Mouse (Mus musculus): ENCODE measurements at regions not wholly inside any gene's neighbourhood (a gene's known extent, or its start where the extent isn't known, plus 50 kb on each side); places are given as distances from the start of the nearest gene placed in this dataset.

DNA sequence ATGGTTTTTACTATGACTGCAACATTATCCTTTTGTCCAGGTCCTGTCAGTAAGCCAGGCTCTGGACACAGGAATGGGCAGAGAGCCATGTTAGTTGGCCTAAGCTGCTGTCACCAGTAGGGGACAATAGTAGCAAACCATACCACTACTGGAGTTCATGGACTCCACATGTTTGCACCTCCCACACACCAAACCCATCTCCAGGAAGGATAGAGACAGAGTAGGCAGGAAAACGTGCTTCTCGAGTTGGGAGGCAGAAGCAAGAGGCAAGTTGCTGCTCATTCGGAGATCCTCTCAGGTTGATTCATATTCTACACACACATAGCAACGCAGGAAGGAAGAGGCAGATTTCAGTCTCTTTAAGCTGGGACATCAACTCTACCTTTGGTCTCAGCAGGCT is 85.2 kb upstream of the Vstm2b start:
- intact Hi-C loops (cut with DNase I): no loop called here
- DNase-seq (ENCODE audit: low spot score): no peak

DNA sequence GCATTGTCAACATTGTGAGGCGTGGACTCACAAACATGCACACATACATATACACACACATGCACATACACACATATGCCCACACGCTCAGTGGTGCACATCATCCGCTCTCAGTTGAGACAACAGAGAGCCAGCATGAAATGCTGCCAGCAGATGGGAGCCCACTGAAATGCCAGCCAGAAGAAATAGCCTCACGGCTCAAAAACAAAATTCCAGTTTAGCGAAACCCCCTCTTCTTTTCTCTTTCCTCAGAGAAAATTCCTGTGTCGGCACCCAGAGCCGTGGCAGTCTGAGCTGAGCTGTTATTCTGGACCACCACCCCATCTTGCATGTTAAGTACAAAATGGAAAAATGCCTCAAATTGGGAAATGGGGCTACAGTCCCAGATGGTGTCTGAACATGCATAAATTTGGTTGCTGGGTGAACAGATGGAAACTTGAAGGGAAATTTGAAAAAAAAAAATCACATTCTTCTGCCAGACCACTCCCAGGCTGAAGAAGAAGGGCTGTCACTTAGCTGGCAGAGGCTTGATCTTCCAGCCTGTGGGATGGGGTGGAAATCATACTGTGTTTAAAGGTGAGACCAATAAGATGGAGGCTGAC is 72.9 kb upstream of the Vstm2b start:
- no peak for DNase-seq (ENCODE audit: low spot score)
- intact Hi-C loops (cut with DNase I): no loop called here

DNA sequence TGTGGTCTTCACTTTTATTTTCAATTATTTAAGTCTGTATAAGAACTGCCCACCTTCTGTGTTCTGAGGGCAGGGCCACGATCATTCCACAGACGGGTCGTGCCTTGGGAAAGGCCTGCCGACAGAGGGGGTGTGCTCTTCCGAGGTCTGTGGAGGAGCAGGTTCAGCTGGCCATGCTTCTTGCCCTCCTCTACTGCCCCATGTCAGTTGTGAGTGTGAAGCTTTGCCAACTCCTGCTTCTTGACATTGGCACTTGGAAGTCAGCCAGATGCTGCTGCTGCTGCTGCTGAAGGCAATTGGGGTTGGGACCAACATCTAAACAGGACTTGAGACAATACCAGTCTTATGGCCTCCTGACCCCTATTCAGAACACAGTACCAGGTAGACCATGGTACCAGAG is 68.6 kb upstream of the Vstm2b start:
- intact Hi-C loops (cut with DNase I): no loop called here
- no peak for DNase-seq (ENCODE audit: low spot score)

DNA sequence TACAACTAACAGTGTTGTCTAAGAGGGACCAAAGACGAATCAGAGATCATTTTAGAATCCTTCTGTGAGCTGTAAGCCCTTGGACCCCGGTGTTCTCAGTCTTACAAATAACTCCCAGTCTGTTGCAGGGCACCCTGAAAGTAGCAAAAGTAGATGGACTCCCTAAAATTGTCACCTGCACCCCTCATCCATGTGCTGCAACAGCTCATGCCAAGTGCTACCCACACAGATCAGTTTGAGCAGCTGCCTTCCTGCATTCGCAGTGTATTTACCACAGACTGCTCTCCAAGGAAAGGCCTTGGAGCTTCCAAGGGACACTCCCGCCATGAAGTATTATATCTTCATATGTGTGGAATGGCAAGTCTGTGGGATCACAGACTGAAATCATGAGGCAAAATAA is 66.5 kb upstream of the Vstm2b start:
- intact Hi-C loops (cut with DNase I): no loop called here
- no peak for DNase-seq (ENCODE audit: low spot score)

DNA sequence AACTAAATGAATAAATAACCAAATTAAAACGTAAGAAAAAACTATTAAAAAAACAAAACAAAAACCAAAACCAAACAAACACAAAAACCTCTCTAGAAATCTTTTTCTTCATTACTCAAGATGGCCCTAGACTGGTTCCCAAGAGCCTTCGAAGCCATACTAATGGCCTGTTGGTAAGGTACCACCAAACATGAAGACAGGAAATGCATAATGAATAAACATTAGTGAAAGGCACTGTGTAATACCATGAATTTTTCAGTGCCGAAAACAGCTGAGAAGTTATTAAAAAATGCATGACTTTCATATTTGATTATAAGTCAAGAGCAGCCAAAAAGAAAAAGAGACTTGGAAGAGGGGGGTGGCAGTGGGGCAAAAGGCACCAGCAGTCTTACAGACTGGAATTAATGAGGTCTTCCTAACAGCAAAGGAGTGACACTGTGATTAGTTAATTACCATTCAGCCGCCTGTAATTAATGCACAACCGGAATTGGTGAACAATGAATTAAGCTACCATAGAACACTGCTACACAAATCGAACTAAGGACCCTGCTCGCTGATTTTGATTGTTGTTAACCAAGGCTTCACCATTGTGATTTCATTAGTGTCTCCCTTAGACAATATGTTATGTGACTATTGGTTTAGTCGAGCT is 55.7 kb upstream of the Vstm2b start:
- intact Hi-C loops (cut with DNase I): no loop called here
- no peak for DNase-seq (ENCODE audit: low spot score)

DNA sequence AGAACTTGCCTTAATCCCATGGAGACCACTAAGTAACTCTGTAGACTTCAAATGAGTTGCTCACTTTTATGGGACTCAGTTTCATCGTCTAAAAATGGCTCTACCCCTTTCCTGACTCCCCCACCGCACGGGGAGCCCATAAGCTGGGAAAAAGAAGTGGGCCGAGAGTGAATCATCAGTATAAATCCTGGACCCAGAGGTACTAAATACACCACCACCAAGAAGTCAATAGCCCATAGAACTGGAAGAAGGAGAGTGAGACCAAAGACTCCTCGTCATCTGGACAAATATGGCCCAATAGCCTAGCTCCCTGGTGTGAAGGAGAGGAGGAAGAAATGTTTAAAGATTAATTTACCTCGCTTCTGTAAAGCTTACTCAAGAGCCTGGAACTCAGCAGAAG is 51.6 kb upstream of the Vstm2b start:
- intact Hi-C loops (cut with DNase I): no loop called here

More for the DNA sequence above, 51.6 kb upstream of the Vstm2b start:
- no peak for DNase-seq (ENCODE audit: low spot score)
